In genomic region chr1:169792437-169792836, GRCm38 (mm10) we compare ENCODE assay signal across 33 mouse cellular contexts. TPM values are rescaled to one million over a fixed set of nuclear protein-coding genes. Genes with fewer than 3 reads are reported as not detected.
"Had no signal": no experiment of that assay in that cellular context is flagged by ENCODE, and none has a peak within 500 bp of the region (broad histone marks: within the 10 kb centered on the region; RNA-seq: fewer than 3 reads in every experiment).

No protein-coding gene starts in this region.

- H3K27me3 ChIP-seq: heart, embryonic 12.5 days; heart, embryonic 13.5 days; heart, embryonic 15.5 days; hindbrain, embryonic 12.5 days; hindbrain, embryonic 13.5 days; hindbrain, embryonic 15.5 days; intestine, embryonic 15.5 days; kidney, embryonic 15.5 days had no signal

- H3K9me3 ChIP-seq: heart, embryonic 12.5 days; heart, embryonic 13.5 days; heart, embryonic 15.5 days; hindbrain, embryonic 10.5 days; hindbrain, embryonic 12.5 days; hindbrain, embryonic 13.5 days; hindbrain, embryonic 15.5 days; intestine, embryonic 15.5 days; kidney, embryonic 15.5 days had no signal

- H3K4me2 ChIP-seq: heart, embryonic 11.5 days; heart, embryonic 12.5 days; heart, embryonic 13.5 days; heart, embryonic 15.5 days; hindbrain, embryonic 12.5 days; hindbrain, embryonic 13.5 days; hindbrain, embryonic 14.5 days; hindbrain, embryonic 15.5 days; intestine, embryonic 15.5 days; kidney, embryonic 15.5 days had no signal

- H3K36me3 ChIP-seq: heart, embryonic 12.5 days; heart, embryonic 13.5 days; heart, embryonic 15.5 days; hindbrain, embryonic 10.5 days; hindbrain, embryonic 12.5 days; hindbrain, embryonic 13.5 days; hindbrain, embryonic 15.5 days; intestine, embryonic 15.5 days; kidney, embryonic 15.5 days had no signal

- H3K4me1 ChIP-seq: heart, embryonic 12.5 days; heart, embryonic 13.5 days; heart, embryonic 15.5 days; hindbrain, embryonic 10.5 days; hindbrain, embryonic 12.5 days; hindbrain, embryonic 13.5 days; hindbrain, embryonic 15.5 days; intestine, embryonic 15.5 days; kidney, embryonic 15.5 days had no signal

- H3K27ac ChIP-seq: heart, embryonic 13.5 days; heart, embryonic 15.5 days; hindbrain, embryonic 10.5 days; hindbrain, embryonic 12.5 days; hindbrain, embryonic 13.5 days; hindbrain, embryonic 14.5 days; hindbrain, embryonic 15.5 days; hindbrain, postnatal 0 days; intestine, embryonic 15.5 days; kidney, embryonic 15.5 days; kidney, postnatal 0 days; layer of hippocampus, adult 2 months; left cerebral cortex, adult 2 months had no signal

- H3K9ac ChIP-seq: heart, embryonic 12.5 days; heart, embryonic 13.5 days; heart, embryonic 15.5 days; hindbrain, embryonic 12.5 days; hindbrain, embryonic 13.5 days; hindbrain, embryonic 14.5 days; hindbrain, embryonic 15.5 days; intestine, embryonic 15.5 days; kidney, embryonic 15.5 days had no signal

- H3K4me3 ChIP-seq: heart, embryonic 12.5 days; heart, embryonic 13.5 days; heart, embryonic 15.5 days; hindbrain, embryonic 10.5 days; hindbrain, embryonic 12.5 days; hindbrain, embryonic 13.5 days; hindbrain, embryonic 15.5 days; intestine, embryonic 15.5 days; kidney, embryonic 15.5 days; layer of hippocampus, adult 2 months; left cerebral cortex, adult 2 months had no signal

- DNase-seq: heart, postnatal 10 days; heart, postnatal 14 days; heart, postnatal 36 days; heart, postnatal 4 days; kidney, adult 11 months; kidney, adult 18-20 months; kidney, adult 2 months; kidney, adult 8-10 months; kidney, adult 9 months; kidney, postnatal 10 days; kidney, postnatal 14 days; kidney, postnatal 25 days; kidney, postnatal 36 days; kidney, postnatal 4 days; layer of hippocampus, adult 9-11 months; layer of hippocampus, postnatal 36 days had no signal

RNA-seq across cellular contexts. Expression of gene Rgs4, which starts 45.0 kb away (rescaled TPM):
- total RNA-seq: hematopoietic stem cell, adult 5-6 weeks had no signal
- polyA plus RNA-seq: inflammation-experienced regulatory T-cells, adult 6 months had no signal
